Mouse (Mus musculus) bone marrow macrophage, adult 2 months (primary cell): Measurements from ENCODE around the gene Kif5c.

ENCODE experiments used
- CTCF ChIP-seq: IDR thresholded peaks from 2 replicates; pipeline ENCODE4 v1.5.1; 2012; ENCODE audit warnings: low read depth, mild to moderate bottlenecking, low read length, moderate library complexity
- POLR2A ChIP-seq: IDR thresholded peaks from 2 replicates; pipeline ENCODE4 v1.6.1; 2012; ENCODE audit warnings: mild to moderate bottlenecking, low read depth, low read length, borderline replicate concordance

DNA sequence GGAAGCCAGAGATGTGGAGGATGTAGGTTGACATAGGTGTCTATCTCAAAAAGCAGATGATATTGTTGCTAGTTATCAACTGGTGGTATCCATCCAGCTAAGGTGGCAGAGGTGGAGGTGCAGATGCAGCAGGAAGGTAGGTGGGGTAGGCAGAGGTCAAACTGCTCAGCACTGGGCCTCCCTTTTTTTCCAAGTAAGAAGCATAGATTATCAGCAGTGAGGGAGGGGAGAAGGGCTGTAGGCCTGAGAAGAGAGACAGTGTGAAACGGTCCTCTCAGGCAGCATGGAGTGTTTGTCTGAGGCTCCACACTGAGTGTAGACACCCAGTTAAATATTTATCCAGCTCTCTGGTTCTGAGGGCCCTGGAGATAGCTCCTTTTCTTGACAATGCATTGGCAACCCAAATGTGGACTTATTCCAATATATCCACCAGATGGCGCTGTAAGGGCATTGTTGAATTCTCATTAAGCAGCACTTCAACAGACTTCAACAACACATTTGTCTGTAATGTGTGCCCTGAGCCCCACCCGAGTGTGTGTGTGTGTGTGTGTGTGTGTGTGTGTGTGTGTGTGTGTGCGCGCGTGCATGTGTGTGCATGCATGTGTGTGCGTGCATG lies 145.3 kb downstream of the Kif5c start:
- TF ChIP-seq CTCF (no peak), POLR2A (no peak)
